Mouse (Mus musculus) C2C12 (cell line): ENCODE results near the gene Ctsc. TPM values are rescaled to one million over a fixed set of nuclear protein-coding genes. Genes with fewer than 3 reads are reported as not detected.

Experiments used
- H3K27me3 ChIP-seq: one replicate; pipeline ENCODE4 v1.6.1; 2011; ENCODE audit not compliant: control insufficient read depth, insufficient read depth, insufficient read length
- H3K36me3 ChIP-seq: one replicate; pipeline ENCODE4 v1.6.1; 2011; ENCODE audit not compliant: control insufficient read depth, insufficient read depth
- H3K4me3 ChIP-seq: one replicate; pipeline ENCODE4 v1.5.1; 2011; ENCODE audit warnings: mild to moderate bottlenecking, control low read depth; ENCODE audit not compliant: poor library complexity, insufficient read depth, severe bottlenecking
- H3K79me2 ChIP-seq: one replicate; pipeline ENCODE4 v1.6.1; 2011; ENCODE audit not compliant: control insufficient read depth, insufficient read depth
- H3K79me3 ChIP-seq: one replicate; pipeline ENCODE4 v1.6.1; 2011; ENCODE audit warnings: low read depth, control low read depth
- H3ac ChIP-seq: one replicate; pipeline ENCODE3; 2011; ENCODE audit warnings: low read depth; ENCODE audit not compliant: control insufficient read depth, insufficient read length
- CEBPB ChIP-seq: IDR thresholded peaks from one replicate; pipeline ENCODE4 v1.6.1; 2011; ENCODE audit warnings: low read depth, mild to moderate bottlenecking, control low read depth, moderate library complexity
- CTCF ChIP-seq: IDR thresholded peaks from one replicate; pipeline ENCODE4 v1.5.1; 2011; ENCODE audit not compliant: control insufficient read depth, insufficient read depth, insufficient read length
- FOSL1 ChIP-seq: IDR thresholded peaks from one replicate; pipeline ENCODE4 v1.8.0; 2011; ENCODE audit warnings: mild to moderate bottlenecking, low read length; ENCODE audit not compliant: poor library complexity, insufficient read depth, severe bottlenecking
- MAX ChIP-seq: IDR thresholded peaks from one replicate; pipeline ENCODE4 v1.6.1; 2011; ENCODE audit warnings: mild to moderate bottlenecking, control low read depth
- MYOD1 ChIP-seq: IDR thresholded peaks from one replicate; pipeline ENCODE4 v1.6.1; 2011; ENCODE audit warnings: low read depth; ENCODE audit not compliant: control insufficient read depth, insufficient read length
- MYOG ChIP-seq: IDR thresholded peaks from one replicate; pipeline ENCODE4 v1.6.1; 2011; ENCODE audit not compliant: control insufficient read depth, insufficient read length; ENCODE audit errors: extremely low read depth
- USF1 ChIP-seq: IDR thresholded peaks from one replicate; pipeline ENCODE4 v1.6.1; 2011; ENCODE audit warnings: low read depth, mild to moderate bottlenecking, control low read depth, moderate library complexity
- polyA plus RNA-seq: library from polyadenylated mRNA; unstranded; fragments of >200 nt; fragmentation: generic; extraction: Trizol; gene quantifications from one replicate; pipeline ENCODE4 v1.2.1, GENCODE M21; 2012; ENCODE audit warnings: missing spikeins

The Ctsc gene
- polyA plus RNA-seq, 1 experiment = 0.44 TPM

- Histone ChIP-seq H3K79me2 (no peaks in the 10 kb centered on the region), H3K27me3 (no peaks in the 10 kb centered on the region), H3K4me3 (no peak overlapping the region), H3K79me3 (no peaks in the 10 kb centered on the region), H3ac (no peak overlapping the region), H3K36me3 (no peaks in the 10 kb centered on the region)
- no peak for TF ChIP-seq MYOG
- no peak for TF ChIP-seq MYOD1
- TF ChIP-seq MAX = no peak
- TF ChIP-seq USF1 = no peak
- no peak for TF ChIP-seq FOSL1
- TF ChIP-seq CEBPB = no peak
- no peak for TF ChIP-seq CTCF
Measured at GRCm38 (mm10) chr7:88269913-88270312, 8.0 kb upstream of the Ctsc start.

- Histone ChIP-seq H3K79me3 (no peaks in the 10 kb centered on the region), H3K36me3 (no peaks in the 10 kb centered on the region), H3K79me2 (no peaks in the 10 kb centered on the region), H3K27me3 (no peaks in the 10 kb centered on the region), H3K4me3 (no peak overlapping the region), H3ac (no peak overlapping the region)
- TF ChIP-seq CEBPB = no peak
- no peak for TF ChIP-seq MAX
- no peak for TF ChIP-seq FOSL1
Measured at GRCm38 (mm10) chr7:88271531-88271930, 6.4 kb upstream of the Ctsc start.

- H3K27me3 ChIP-seq = no peaks in the 10 kb centered on the region
- no peaks in the 10 kb centered on the region for H3K79me3 ChIP-seq
- TF ChIP-seq MAX (no peak), MYOG (no peak), FOSL1 (no peak), USF1 (no peak), CEBPB (no peak), CTCF (no peak), MYOD1 (no peak)
- no peaks in the 10 kb centered on the region for H3K79me2 ChIP-seq
- H3K4me3 ChIP-seq = no peak overlapping the region
- H3ac ChIP-seq = no peak overlapping the region
- no peaks in the 10 kb centered on the region for H3K36me3 ChIP-seq
Measured at GRCm38 (mm10) chr7:88276914-88277765, 745 bp upstream of the Ctsc start.

GRCm38 (mm10) chr7:88278628-88279196 lies 827 bp downstream of the Ctsc start:
- Histone ChIP-seq H3K27me3 (no peaks in the 10 kb centered on the region), H3K79me2 (no peaks in the 10 kb centered on the region), H3ac (no peak overlapping the region), H3K36me3 (no peaks in the 10 kb centered on the region), H3K79me3 (no peaks in the 10 kb centered on the region), H3K4me3 (no peak overlapping the region)
- TF ChIP-seq CTCF (no peak), USF1 (no peak), CEBPB (no peak)

GRCm38 (mm10) chr7:88285276-88285675 lies 7.4 kb downstream of the Ctsc start:
- no peaks in the 10 kb centered on the region for H3K79me2 ChIP-seq

GRCm38 (mm10) chr7:88291036-88291435 lies 13.2 kb downstream of the Ctsc start:
- no peaks in the 10 kb centered on the region for H3K79me2 ChIP-seq
- no peaks in the 10 kb centered on the region for H3K36me3 ChIP-seq
- H3K27me3 ChIP-seq = no peaks in the 10 kb centered on the region
- H3ac ChIP-seq = no peak overlapping the region
- TF ChIP-seq MYOG (no peak), MYOD1 (no peak), CEBPB (no peak), FOSL1 (no peak), CTCF (no peak), MAX (no peak), USF1 (no peak)
- no peak overlapping the region for H3K4me3 ChIP-seq
- no peaks in the 10 kb centered on the region for H3K79me3 ChIP-seq

More at GRCm38 (mm10) chr7:88285276-88285675, 7.4 kb downstream of the Ctsc start:
- Histone ChIP-seq H3K79me3 (no peaks in the 10 kb centered on the region), H3ac (no peak overlapping the region), H3K36me3 (no peaks in the 10 kb centered on the region), H3K4me3 (no peak overlapping the region), H3K27me3 (no peaks in the 10 kb centered on the region)
- TF ChIP-seq CTCF (no peak), CEBPB (no peak), USF1 (no peak), MYOD1 (no peak), MYOG (no peak), FOSL1 (no peak), MAX (no peak)
